ENCODE assay signal across 22 mouse cellular contexts in genomic region chr14:99710656-99711177, GRCm38 (mm10).
"Had no signal": no experiment of that assay in that cellular context is flagged by ENCODE, and none has a peak within 500 bp of the region (broad histone marks: within the 10 kb centered on the region; RNA-seq: fewer than 3 reads in every experiment).

No protein-coding gene starts in this region.

- H3K27ac ChIP-seq: limb, embryonic 10.5 days; limb, embryonic 13.5 days; liver, embryonic 12.5 days; liver, embryonic 15.5 days; lung, embryonic 15.5 days; neural tube, embryonic 12.5 days; neural tube, embryonic 15.5 days; stomach, postnatal 0 days had no signal

- H3K27me3 ChIP-seq: limb, embryonic 13.5 days; liver, embryonic 12.5 days; liver, embryonic 15.5 days; lung, embryonic 15.5 days; neural tube, embryonic 12.5 days; neural tube, embryonic 15.5 days had no signal

- H3K9me3 ChIP-seq: limb, embryonic 10.5 days; limb, embryonic 13.5 days; liver, embryonic 12.5 days; liver, embryonic 15.5 days; lung, embryonic 15.5 days; neural tube, embryonic 12.5 days; neural tube, embryonic 15.5 days had no signal

- H3K4me2 ChIP-seq: limb, embryonic 13.5 days; liver, embryonic 12.5 days; liver, embryonic 15.5 days; lung, embryonic 15.5 days; midbrain, embryonic 11.5 days; neural tube, embryonic 12.5 days; neural tube, embryonic 15.5 days had no signal

- H3K9ac ChIP-seq: limb, embryonic 13.5 days; liver, embryonic 12.5 days; liver, embryonic 15.5 days; lung, embryonic 15.5 days; neural tube, embryonic 12.5 days; neural tube, embryonic 15.5 days had no signal

- H3K36me3 ChIP-seq: limb, embryonic 10.5 days; limb, embryonic 13.5 days; liver, embryonic 12.5 days; liver, embryonic 15.5 days; lung, embryonic 15.5 days; neural tube, embryonic 12.5 days; neural tube, embryonic 15.5 days had no signal

- DNase-seq: kidney, postnatal 14 days; kidney, postnatal 4 days; liver; lung, adult 18-20 months; lung, postnatal 10 days; lung, postnatal 4 days; midbrain, embryonic 14.5 days; right cerebral cortex, adult 18-20 months; right cerebral cortex, postnatal 14 days; right cerebral cortex, postnatal 4 days; thymus, adult 2 months; thymus, postnatal 14 days; thymus, postnatal 4 days had no signal

- H3K4me3 ChIP-seq: limb, embryonic 10.5 days; limb, embryonic 13.5 days; liver, embryonic 12.5 days; liver, embryonic 15.5 days; lung, embryonic 15.5 days; neural tube, embryonic 12.5 days; neural tube, embryonic 15.5 days had no signal

- ATAC-seq: liver, embryonic 12.5 days had no signal

- H3K4me1 ChIP-seq: liver, embryonic 12.5 days; liver, embryonic 15.5 days; neural tube, embryonic 12.5 days; neural tube, embryonic 15.5 days had no signal
